Mouse (Mus musculus) urinary bladder, postnatal 14 days (tissue): ENCODE results near the gene Epb42.
"Not testable (repeated sequence)": the region's sequence is repeated elsewhere in the genome, so short reads cannot be mapped to it uniquely, and the experiment has no call there.

Experiments
- DNase-seq: peaks from one replicate; pipeline ENCODE4 v3.0.0; 2021; ENCODE audit warnings: low spot score

Gene Epb42

DNA sequence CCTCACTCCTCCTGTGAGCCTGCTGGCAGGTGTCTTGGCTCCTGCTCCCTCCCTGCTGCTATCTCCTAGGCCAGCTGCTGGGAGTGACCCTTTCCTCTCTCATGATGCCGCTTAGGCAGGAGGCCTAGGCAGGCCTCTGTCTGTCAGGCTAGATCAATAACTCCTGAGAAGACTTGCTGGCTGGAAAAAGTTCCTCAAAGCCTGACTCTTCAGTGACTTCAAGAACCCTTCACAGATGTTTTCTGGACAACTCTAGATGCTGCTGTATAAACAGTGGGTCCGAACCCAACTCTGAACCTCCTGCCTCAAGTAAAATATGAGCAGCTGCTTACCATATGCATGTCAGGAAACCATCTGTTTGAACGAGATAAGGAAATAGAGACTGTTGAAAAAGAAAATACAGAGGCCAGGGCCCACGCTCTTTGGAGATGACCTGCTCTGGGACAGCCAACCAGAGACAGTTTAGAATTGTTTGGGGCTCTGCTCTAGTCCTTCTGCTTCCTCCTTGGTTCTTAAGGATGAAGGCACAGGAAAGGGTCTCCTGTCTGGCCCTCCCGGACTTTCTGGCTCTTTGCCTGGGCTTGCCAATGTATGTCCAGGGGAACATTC, at the start of gene Epb42:
TSS of gene Epb42 (minus strand) at position 340 of the 609 bp plus-strand sequence.
- no peak for DNase-seq

DNA sequence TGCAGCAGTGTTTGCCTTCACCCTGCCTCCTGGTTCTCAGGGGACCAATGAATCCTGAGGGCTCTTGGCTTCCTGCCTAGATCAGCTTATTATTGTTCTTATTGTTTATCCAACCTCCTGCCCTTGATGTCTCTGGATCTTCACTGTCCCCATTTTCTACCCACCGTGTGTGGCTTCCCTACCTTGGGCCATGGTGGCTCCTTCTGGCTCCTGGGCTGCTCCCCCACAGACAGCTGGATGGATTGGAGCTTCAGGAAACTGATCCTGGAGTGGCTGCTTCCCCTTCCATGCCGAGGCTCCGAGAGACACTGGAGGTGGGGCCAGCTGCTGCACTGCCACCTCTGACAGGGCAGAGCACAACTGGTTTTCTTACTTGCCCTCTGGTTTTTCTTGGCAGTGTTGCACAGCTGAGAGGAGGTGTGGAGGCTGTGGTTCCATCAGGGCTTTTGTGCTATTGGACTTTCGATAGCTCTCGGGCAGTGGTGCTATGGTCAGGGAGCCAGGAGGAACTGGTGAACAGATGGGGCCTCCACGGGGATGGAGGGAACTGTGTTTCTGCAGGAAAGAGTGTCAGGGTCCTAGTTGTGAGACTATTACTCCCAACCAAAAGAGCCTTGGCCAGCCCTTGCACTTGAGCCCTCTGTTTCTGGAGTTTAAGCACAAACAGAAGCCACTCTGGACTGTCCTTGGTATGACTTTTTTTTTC, 48.8 kb upstream of the Epb42 start, which contains the start of gene Tgm5:
TSS of gene Tgm5 (minus strand) at position 362 of the 706 bp plus-strand sequence.
- no peak for DNase-seq

DNA sequence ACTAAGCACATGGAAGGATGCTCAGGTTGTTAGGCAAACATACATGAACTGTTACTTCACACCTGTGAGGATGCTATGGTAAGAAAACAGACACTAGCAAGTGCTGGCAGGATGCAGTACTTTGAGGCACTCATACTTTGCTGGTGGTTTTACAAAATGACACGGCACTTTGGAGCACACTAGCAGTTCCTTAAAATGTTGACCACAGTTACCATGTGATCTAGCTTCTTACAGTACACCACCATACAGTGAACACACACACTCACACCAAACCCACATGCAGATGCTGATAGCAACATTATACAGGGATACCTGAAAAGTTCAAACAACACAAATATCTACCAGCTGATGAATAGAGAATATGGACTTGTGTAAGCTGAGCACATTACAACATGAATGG, 45.8 kb upstream of the Epb42 start:
- no peak for DNase-seq

DNA sequence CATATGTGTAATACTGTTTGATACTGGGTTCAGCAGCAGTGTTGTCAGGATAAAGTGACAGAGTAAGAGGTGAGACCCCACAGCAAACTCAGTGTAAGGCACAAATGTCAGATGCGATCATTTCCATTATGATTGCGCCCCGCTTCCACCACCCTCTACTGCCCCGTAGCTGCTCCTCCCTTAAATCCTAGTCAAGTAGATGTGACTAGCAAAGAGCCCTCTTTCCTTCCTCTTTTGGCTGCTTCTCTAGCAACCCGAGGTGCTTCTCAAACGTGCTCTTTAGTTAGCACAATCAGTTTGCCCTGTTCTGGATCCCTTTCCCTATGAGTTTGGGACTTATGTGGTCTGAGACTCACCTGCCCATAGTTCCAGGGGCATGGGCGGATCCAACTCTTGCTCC, 37.9 kb upstream of the Epb42 start:
- DNase-seq, result no peak

DNA sequence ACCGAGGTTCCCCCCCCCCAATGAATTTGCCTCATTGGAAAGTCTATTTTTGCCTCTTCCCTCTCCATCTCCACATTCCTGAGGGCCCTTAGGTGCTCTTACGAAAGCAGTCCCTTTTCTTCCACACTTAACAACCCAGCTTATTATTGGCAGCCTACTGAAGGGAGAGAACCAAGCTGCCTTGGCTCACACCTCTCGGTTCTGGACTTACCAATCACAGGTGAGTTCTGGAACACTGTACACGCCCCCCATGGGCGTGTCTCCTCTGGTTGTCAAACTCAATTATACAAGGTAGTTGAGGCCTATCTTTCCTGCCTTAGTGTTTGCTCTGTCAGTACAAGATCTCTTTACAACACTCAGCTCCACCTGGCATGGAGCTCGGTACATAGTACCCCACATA, 35.0 kb upstream of the Epb42 start:
- no peak for DNase-seq

DNA sequence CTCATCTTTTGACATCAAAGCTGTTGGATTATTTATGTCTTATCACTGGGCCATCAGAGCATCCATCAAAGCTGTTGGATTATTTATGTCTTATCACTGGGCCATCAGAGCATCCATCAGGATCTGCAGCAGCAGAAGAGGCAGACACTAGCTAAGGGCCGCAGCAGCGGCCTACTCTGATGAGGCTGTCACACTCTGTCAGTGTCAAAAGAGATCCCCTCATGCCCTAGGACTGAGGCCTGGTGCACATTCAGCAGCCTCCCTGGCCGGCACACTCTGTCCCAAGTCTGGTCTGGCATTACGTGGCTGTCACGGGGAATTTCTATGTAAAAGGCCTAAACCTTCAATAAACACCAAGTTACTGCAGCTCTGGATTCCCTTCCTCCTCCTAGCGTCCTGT, 32.6 kb upstream of the Epb42 start:
- no peak for DNase-seq

DNA sequence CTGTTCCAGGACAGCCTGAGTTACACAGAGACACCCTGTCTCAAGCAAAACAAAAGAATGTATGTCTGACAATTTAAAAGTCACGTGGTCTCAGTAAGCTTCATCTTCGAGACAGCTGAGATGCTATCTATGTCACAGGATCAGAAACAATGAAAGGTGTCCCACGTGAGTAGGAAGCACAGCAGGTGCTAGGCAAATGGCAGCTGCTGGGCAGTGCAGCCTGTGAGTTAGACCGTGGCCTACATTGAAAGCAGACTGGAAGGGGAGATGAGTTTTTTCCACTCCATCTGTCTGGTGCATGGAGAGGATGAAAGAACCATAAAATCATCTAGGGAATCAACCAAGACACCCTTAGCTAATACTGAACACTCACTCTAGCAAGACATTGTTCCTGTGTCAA, 30.2 kb upstream of the Epb42 start:
- no peak for DNase-seq

DNA sequence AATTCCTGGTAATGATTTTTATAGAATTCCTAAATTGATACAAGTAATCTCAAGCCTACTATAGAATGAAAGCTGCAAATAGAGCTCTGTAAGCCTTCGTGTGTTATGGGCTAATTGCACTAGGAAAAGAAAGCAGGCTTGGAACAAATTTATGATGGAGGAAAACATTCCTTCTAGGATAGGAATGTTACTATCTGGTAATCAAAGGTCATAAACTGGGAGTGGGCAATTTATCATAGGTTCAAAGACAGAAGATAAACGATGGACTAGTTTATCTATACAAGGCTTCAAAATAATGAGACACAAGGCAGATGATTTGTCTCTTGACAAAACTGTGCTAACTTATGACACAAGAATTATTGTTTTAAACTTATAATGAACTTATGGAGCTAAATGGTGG, 24.4 kb upstream of the Epb42 start:
- no peak for DNase-seq

DNA sequence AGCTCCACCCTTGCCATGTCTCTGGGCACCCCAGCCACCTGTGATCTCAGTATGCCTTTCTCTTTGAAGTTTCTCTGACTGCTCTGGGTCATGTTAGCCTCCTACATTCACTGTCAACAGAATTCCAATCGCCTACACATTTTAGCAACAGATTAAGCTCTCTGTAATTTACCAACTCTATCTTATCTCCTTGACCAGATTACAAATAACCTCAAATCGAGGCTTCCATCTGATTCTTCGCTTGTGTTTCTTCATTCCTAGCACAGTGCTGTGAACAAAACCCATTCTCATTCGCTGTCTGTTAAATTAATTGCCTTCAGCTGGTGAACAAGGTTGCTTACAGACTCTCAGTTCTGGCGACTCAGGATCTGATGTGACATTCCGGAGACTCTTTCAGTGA, 21.1 kb upstream of the Epb42 start:
- no peak for DNase-seq

DNA sequence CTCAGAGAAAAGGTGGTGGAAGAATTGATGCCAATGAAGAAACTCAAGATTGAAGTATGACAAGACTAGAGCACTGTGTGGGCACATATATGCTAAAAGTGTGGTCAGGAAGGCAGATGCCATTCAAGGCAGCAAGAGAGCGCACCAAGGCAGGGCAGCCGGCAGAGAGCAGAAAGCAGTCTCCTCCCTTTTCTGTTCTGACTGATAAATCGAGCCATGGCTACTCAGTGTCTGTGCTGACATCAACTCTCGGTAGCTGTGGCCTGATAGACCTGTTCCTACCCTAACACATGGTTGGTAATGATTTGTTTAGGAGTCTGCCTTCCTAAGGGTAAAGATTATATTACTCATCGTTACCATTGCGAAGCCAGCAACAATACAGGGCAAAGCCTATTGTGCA, 19.0 kb upstream of the Epb42 start:
- DNase-seq, result no peak

DNA sequence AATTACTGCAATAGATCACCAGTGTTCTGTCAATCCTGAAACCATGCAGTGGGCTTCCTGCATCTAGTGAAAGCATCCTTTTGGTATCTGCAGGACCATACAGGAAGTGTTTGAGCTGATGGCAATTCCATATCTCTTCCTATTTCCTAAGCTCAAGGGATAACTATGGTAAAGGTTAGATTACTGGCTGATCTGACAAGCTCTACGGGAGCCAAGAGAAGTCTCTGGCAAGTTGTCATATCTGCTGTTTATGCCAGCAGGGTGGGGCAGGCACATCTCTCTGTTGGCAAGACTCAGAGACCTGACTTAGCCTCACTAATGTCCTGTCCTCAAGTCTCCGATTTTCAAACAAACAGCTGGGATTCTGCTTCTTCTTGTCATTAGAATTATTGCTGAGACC, 17.2 kb upstream of the Epb42 start:
- DNase-seq, result no peak

DNA sequence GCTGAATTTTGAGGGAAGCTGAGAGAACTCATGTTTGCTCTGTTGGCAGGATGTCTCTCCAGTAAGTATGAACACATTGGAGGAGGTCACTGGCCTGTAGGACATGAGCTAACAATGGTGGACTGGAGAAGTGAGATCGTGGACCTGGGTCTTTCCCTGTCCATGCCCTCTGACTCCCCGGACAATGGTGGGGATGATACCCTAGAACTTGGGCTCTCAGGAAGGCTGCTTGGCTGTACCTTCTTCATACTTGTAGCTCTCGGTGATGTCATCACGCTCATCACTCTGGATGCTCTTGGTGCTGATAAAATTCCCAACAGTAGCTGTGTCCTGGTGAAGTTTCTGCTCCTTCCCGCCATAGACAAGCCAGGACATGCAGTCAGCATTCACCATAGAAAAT, 15.3 kb upstream of the Epb42 start:
- DNase-seq, result no peak

DNA sequence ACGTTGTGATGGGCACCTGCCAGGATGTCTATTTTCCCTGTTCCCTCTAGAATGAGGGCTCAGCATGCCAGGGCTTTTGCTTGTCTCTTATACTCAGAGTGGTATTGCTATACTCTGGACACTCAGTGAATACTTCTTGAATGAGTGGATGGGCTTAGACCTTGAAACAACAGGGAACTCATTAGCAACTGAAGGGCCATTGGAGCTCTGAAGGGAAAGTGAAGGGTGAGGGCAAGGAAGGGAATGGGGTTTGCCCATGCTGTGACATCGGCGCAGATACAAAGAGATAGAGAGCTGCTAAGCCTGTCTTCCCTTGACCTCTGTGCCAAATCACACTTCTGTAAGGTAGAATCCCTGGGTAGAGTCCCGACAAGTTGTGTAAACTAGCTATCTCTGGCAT, 8.8 kb upstream of the Epb42 start:
- no peak for DNase-seq

DNA sequence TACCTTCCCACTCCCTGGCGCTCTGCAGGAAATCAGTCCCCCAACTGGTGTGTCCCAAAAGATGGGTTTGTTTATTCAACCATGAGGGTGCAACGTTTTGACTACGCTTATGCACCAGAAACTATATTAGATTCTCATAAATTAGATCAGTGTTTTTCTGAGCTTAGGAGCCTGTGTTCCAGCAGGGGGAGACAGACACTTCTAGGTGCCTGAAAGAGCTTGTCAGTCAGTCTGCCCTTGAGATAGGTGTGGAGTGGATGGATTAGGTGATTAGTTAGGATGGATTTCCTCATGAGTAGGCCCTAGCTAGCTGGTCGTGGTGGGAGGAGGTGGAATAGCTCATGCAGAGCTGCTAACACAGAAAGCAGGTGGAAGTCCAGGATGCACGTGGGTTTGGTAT, 4.2 kb upstream of the Epb42 start:
- peak; percentile 40 for DNase-seq

DNA sequence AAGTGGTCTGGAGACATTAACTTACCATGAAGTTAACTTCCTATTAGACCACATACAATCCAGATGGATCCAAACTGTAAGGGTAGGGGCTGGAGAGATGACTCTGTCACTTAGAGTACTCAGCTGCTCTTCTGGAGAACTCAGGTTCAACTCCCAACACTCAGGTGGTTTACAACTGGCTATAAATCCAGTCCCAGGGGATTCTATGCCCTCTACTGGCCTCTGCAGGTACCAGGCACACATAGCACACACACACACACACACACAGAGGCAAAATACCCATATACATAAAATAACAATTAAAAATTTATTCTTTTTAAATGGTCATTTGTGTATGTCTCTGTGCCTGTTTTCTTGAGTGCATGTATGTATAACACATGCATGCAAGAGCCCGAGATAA, 2.5 kb upstream of the Epb42 start:
- no peak for DNase-seq

DNA sequence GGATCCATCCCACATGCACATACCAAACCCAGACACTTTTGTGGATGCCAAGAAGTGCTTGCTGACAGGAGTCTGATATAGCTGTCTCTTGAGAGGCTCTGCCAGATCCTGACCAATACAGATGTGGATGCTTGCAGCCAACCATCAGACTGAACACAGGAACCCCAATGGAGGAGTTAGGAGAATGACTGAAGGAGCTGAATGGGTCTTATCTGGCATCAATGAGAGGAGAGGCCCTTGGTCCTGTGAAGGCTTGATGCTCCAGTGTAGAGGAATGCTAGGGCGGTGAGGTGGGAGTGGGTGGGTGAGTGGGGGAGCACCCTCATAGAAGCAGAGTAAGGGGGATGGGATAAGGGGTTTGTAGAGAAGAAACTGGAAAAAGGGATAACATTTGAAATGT, 2.0 kb upstream of the Epb42 start:
- not testable (repeated sequence) for DNase-seq

DNA sequence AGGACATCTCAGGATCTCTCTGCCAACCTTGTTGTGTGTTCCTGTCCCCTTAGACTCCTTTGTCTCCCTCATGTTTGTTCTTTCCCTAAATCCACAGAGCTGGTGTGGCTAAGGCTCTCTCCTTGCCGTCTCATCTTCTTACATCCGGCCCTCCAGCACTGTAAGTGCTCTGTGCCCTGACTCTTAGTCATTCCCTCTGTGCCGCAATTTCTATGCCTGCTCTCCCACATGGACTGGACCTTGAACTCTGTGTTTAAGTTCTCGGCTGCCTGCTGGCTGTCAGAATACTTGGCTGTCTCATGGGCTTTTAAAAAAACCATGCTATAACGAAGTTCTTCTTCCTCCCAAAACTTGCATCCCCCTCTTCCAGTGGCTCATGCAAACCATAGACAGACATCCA, 14.0 kb downstream of the Epb42 start:
- DNase-seq, result no peak

DNA sequence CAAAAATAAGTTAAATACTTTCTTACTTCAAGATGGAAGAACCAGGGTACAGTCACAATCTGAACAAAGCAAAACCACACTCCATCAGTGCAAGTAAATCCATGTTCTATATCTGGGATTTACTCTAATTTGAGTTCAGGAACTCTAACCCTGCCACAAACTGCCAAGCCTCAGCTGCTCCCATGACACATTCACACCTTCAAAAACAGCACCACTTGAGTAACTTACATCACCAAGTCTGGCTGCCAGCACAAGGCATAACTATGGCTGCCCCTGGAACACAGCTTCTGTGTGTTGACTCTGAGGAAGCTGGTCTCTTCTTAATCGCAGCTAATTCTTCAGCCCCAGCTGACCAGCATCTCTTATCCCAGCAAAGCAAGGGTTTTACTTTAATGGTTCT, 19.7 kb downstream of the Epb42 start:
- DNase-seq, result no peak

DNA sequence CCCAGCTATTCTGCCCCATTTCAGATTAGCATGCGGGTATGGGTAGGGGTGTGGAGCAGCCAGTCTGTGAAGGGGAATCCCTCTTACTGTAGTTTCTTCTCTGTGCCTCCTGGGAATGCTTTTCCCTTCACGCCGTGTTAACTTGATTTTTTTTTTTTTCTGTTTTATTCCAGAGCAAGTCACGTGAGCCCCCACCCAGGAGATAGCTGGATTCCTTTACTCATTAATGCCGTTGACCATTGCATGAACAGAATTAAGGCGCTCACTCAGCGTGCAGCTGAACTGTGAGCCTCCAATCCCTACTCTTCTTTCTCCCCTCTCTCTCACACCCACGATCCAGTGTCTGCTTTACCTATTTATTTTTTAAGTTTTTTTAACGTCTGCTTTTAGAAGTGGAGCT, 20.6 kb downstream of the Epb42 start:
- DNase-seq, result no peak

DNA sequence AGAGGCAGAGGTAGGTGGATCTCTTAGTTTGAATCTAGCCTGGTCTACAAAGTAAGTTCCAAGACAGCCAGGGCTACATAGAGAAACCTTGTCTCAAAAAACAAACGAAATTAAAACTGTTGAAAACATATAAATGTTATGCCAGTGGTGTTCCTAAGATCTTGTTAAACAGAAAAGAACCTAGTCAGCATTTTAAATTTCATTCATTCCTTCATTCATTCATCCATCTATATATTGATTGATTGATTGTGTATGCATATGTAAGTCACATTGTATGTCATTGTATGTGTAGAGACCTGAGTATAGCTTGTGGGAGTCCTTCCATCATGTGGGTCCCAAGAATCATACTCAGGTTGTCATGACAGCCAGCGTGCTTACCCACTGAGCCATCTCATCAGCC, 21.4 kb downstream of the Epb42 start:
- DNase-seq, result no peak

DNA sequence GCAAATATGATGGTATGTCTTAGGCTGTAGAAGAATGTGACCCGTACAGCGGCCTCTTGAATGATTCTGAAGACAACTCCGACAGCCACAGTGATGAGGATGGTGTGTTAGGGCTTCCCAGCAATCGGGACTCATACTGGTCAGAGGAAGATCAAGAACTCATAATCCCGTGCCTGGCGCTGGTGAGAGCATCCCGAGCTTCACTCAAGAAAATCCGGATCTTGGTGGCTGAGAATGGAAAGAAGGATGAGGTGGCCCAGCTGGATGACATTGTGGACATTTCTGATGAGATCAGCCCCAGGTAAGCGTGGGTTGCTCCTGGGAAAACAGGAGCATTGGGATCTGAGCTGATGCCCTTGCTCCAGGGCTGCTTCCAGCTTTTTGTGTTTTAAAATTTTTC, 24.2 kb downstream of the Epb42 start:
- DNase-seq, result no peak

DNA sequence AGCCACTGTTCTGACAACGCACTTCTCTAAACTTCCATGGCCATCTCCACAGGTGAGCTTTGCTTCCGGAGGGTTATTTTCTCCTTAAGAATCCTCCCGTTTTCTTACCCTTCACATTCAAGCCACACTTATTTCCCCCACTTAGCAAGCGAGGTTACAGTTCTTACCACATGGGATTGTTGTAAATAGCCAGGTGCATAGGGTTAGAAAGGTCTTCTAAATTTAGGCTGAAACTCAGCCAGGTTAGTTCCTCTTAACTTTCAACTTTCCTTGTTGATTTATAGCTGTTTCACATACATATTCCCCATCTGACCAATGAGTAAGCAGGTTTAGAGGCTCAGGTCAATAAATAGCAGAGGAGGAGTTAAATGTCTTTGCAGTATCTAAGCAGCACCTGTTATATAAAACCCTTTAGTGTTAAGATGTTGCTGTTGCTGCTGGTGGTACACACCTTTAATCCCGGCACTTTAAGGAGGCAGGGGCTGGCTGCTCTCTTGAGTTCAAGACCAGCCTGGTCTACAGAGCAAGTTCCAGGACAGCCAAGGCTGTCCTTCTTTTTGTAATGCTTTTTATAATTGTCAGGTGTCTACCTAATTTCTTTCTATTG, 27.7 kb downstream of the Epb42 start:
- no peak for DNase-seq

DNA sequence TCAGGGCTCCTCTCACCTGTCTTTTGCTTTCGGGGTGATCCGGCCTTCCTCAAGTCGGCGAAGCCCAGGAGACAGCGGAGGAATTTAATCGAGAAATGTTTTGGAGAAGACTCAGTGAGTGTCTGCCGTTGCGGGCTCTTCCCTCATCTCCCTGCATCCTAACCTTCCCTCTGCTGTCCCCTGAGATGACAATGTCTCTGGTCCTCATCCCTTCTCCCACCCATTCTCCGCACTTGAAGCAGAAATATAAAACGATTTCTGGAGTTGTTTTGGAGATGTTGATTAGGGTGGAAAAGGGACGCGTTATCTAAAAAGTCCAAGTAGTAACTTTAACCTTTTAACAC, 28.2 kb downstream of the Epb42 start:
- no peak for DNase-seq
